Mouse (Mus musculus) ovary, adult 18-20 months (tissue): Measurements from ENCODE around the gene Phkb.
A peak's percentile ranks its signal among the peaks of the same experiment; 100 is the strongest.
"Not testable (repeated sequence)": the region's sequence is repeated elsewhere in the genome, so short reads cannot be mapped to it uniquely, and the experiment has no call there.

Source experiments
- DNase-seq: peaks from one replicate; pipeline ENCODE4 v3.0.0; 2022; ENCODE audit warnings: low spot score, mixed read lengths

Phkb gene

DNA sequence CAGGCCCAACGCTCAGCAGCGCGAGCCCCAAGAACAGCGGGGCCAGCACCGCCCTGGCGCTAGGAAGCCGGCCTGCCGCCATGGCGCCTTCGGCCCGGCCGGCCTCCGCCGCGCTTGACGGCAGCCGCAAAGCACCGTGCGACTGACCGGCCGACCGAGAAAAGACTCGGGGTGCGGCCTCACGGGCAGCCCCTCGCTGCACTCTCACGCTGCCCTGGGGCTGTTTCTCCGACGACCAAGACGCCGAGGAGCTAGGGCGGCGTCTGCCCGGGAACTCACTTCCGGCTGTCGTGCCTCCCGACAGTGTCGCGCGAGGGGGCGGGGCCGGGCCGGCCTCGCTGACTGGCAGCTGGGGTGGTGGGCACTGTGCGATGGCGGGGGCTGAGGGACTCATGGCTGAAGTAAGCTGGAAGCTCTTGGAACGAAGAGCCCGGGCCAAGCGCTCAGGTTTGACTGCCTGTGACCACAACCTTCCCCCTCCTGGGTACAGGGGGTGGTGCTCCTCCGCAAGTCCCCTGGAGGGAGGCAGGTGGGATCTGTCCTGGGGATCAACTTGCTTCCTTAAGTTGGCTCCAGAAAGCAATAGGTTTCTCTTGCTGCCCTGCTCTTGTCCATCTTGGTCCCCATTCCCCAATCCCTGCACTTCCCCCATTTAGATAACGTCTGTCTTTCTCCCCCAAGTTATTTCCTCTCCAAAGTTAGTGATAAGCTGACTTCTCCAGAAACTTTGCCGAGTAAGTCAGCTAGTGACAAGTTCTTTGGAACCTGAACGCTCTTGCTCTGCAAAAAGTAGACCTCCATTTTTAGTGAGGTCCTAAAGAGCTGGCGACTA lies at the start of gene Phkb, which contains the start of gene Itfg1:
Gene Phkb, plus strand, starts transcription at position 303 of the 832 bp plus-strand sequence.
Gene Itfg1, minus strand, starts transcription at position 265 of the 832 bp plus-strand sequence.
- peak; percentile 81 for DNase-seq

DNA sequence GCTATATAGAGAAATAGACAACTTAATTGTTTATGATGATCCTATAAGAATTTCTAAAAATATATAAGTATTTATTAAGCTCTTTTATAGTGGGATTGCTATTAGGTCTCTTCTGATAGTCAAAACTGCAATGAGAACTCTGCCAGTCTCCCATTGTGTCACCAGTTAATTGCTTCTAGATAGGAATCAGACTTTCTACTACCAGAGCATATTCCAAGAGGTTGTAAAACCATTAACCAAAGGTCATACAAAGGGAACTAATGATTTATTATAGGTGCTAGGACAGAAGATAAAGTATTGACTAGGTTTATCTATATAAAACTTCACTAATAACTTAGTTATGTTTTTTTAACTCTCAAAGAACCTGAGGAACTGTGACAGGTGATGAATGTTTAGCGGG lies 44.4 kb upstream of the Phkb start:
- DNase-seq: not testable (repeated sequence)

DNA sequence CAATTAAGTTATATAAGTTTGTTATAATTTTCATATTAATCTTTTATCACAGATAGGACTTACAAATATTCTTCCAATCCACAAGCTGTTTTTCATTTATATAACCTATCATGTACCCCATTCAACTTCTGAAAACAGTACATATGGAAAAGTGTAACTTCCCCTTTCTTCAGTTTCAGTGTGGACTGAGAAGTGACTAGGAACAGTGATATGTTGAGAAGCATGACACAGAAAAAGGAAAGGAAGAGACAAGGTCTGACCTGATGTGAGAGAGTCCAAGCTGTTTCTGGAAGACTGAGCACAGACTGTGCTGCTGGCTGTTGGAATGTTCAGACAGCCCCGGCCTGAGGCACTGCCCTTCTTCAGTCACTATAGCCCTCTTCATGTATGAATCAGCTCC lies 40.6 kb upstream of the Phkb start:
- DNase-seq: no peak

DNA sequence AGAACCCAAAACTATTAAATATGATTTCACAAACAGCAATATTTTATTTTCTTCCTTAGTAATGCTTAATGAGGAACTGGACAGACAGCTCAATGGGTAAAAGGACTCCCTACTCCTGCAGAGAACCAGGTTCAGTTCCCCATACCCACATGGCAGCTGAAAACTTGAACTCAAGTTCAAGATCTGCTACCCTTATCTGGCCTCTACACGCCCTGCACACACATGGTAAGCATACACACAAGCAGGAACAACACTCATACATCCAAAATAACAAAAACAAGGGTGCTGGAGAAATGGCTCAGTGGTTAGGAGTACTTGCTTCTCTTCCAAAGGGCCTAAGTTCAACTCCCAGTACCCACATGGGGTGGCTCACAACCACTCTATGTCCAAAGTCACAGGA lies 39.4 kb upstream of the Phkb start:
- DNase-seq: no peak

DNA sequence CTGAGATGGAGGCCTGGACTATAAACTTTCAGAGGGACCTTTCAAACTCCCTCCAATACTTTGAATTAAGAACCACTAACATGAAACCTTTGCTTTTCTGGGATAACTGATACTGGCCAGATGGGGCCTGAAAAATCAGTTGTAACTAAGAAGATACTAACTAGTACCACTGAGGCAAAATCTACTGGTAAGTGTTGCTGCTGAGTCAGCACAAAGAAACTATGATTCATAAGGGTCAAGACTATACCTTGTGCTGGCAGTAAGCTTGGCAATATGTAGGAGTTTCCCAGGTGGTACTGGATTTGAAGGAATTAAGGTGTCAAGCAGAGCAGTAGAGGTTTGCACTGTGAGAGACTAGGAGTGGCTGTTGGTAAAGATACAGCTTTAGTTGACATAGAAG lies 27.1 kb upstream of the Phkb start:
- DNase-seq: no peak

DNA sequence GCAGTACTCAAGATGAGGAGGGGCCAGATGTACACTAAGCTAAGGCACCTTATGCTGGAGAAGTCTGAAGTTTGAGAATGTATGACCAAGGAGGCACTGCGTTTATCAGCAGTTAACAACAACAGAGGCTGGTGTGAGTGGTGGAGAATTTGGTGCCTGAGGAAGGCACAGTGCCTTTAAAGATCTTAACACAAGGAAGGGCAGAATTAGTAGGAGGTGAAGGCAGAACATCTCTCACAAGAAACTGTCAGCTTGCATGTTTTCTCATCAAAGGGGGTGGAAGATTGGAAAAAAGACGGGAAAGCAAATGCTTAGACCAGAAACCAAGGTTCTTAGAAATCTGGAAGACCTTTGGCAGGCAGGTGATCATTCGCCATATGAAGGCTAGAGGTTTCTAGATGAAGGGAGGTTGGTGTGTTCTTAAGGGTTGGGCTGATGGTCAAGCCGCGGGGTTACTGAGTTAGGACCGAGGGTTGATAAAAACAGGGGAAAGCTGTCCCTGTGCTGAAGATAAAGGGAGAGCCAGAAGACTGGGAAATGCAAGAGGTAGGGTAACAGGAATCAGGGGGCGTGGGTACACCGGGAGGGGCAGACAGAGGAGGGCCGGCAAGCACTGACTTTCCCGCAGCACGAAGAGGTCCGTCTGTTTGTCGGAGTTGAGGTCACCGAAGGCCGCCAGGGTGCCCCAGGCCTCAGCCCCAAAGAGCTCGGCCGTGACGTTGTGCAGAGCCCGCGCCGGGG lies 673 bp upstream of the Phkb start:
- no peak for DNase-seq

DNA sequence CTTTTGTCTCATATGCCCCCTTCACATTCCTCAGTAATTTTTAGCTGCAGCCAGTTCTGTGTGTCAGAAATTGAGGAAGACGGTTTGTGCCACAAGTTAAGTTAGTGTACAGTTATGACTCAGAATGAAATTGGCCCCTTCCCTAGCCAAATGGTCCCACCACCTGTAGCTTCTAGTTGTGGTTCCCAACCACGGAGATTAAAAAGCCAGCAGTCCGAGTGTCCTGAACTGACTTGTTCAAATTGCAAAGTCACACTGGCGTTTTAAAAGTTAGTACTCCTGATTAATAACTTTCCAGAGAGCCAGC lies 683 bp downstream of the Phkb start:
- DNase-seq: no peak

DNA sequence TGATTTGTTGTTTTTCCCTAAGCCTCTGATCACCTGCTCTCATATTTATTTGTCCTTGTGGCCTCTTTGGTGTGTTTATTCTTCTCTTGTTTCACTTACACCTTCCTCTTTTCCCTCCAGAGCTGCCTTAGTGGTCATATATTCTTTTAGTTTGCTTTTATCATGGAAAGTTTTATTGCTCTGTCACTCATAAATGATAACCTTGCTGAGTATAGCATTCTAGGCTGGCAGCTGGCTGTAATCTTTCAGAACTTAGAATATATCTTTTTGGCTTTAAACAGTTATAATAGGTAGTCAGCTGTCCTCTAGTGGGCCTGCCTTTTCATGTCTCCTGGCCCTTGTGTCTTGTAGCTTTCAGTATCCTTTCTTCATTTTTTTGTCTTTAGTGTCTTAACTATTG lies 5.1 kb downstream of the Phkb start:
- no peak for DNase-seq

DNA sequence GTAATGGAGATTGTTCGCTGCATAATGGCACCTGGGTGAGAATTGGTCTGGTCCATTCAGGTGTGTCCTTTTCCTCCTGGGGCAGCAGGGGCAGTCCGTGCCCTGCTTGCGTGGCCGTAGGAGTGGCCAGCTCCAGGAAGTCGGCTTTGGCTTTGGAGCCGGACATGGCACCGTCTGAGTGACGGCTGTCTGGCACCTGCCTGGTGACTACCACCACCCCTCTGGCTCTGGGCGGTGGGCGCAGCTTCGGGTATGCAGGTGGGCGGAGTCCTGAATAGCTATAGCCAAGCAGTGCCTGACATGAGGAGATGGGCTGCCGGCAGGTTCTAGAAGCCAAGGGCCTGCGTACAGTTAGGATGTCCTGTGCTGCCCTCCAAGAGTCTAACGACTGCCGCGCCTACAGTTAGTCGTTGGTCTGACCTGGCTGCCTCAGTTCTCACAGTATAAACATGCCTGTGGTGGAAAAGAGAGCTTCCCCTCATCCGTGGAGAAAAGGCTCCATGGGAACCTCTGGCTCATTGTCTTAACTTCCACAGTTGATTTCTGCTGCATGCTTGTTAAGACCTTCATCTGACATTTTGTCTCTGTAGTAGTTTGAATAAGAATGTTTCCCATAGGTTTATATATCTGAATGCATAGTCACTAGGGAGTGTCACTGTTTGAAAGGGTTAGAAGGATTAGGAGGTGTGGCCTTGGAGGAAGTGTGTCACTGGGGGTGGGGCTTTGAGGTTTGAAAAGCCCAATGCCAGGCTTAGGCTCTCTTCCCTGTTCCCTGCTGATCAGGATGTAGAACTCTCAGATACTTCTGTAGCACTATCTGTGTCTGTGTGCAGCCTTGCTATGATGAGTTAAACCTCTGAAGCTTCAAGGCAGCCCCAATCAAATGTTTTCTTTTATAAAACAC lies 13.7 kb downstream of the Phkb start:
- DNase-seq: no peak

DNA sequence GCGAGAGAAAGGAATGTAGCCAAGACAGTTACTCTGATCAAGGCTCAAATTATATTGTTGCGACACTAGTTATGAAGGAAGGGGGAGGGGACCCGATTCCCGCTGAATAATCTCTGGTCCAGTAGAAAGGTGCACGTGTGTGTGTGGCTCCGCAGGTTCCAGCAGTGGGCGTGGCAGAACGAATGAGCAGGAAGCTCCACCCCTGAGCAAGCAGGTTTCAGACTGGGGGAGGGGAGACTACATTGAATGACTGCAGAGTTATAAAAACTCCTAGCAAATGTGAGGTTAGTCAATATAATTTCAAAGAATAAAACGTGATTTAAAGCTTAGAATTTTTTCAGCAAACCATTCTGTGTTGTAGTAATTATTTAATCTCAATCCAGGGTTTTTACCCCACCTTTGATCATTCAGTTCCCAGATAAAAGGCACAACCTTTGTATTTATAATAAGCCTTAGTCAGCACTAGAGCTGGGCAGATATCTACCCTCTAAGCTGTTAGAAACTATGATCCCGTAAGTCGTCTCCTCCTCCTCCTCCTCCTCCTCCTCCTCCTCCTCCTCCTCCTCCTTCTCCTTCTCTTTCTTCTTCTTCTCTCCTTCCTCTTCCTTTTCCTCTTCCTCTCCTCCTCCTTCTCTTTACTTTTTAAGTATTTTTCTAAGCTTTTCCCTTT lies 16.6 kb downstream of the Phkb start:
- not testable (repeated sequence) for DNase-seq

DNA sequence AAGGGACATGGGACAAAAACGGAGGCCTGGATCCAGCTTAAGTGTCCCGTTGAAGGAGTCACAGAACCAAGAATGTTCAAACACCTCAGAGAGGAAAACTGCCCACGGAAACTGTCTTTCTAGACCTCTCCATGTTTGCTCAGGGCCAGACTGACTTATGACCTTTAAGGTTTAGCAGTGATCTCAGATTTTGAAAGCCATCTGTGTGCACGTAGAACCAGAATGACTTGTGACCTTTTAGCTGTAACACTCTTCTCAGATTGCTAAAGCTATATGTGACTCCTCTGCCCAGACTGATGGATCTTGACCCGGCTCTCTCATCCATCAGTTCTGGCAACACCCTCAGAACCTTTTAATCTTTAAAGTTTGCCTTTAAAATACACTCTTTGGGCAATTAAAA lies 19.9 kb downstream of the Phkb start:
- DNase-seq: no peak

DNA sequence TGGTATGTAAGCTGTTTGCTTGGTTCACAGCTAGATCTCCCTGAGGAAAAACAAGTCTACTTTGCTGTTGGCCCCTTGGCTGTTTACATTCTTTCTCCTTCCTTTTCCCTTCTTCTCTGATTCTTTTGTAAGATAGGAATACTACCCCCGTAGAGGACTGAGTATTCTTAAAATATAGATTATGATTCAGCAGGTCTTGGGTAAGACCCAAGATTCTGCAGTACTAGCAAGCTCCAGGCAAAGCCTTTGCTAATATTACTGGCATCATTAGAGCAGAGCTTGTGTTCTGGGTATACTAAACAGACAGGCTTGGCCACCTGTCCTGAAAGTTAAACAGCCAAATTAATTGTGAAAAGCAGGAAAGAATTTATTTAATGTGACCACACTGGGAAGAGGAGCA lies 21.6 kb downstream of the Phkb start:
- DNase-seq: no peak

DNA sequence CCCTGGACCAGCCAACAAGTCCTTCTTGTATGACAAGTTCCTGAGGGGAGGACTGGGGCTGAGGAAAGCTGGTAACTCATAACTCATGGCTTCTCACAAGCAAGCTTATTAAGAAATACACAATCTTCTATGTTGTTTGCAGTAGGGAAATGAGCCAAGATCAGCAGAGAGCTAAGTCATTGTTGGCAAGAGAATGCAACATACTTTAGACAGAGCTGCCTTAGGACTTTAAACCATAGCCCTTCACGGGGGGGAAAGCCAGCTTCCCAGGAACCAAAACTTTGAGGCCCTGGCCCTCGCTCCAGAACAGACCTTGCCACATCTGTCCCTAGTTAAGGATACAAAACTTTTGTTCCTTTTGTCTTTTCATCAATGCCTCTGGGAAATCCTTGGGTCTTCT lies 30.9 kb downstream of the Phkb start:
- DNase-seq: no peak

DNA sequence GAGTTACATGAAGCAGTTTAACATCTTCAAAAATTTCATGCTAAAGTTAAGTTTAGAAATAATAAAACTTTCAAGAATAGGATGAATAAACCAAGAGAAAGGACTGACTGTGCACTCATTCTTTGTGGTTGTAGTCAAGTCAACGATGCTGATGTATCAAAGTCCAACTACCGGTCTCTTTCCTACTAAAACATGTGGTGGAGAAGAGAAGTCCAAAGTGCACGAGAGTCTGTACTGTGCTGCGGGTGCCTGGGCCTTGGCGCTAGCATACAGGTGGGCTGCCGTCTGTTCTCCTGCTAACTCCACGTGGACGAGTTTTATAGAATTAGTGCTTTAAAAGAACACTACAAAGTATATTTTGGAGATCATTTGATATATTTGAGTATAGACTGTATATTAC lies 37.2 kb downstream of the Phkb start:
- no peak for DNase-seq

DNA sequence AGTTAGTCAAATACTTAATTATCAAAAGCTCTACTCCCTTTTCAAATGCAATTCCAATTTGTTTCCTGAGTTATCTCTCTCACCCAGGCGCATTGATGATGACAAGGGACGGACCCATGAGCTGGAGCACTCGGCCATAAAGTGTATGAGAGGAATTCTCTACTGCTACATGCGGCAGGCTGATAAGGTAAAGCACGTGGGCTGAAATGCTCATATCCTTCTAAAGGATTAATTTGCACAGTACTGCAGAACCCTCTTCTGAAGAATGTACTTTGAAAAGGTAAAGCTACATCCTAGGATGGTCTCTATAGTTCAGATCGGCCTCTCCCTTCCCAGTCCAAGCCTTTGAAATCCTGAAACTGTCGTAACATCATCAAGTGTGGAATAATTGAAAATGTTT lies 38.9 kb downstream of the Phkb start:
- DNase-seq: no peak

DNA sequence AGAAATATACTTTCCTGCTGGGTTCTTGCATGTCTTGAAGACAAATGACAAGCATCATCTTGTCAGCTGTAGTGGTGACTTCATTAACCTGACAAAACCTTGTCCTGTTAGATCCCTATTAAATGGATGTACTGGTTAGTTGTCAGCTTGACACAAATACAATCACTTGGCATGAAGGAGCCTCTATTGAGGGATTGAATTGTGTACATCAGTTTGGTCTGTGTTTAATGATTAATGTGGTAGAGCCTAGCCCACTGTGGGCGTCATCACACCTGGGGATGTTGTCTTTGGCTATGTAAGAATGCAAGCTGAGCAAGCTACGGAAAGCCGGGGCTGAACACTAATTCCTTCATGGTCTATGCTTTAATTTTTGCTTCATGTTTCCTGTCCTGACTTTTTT lies 44.1 kb downstream of the Phkb start:
- DNase-seq: no peak

DNA sequence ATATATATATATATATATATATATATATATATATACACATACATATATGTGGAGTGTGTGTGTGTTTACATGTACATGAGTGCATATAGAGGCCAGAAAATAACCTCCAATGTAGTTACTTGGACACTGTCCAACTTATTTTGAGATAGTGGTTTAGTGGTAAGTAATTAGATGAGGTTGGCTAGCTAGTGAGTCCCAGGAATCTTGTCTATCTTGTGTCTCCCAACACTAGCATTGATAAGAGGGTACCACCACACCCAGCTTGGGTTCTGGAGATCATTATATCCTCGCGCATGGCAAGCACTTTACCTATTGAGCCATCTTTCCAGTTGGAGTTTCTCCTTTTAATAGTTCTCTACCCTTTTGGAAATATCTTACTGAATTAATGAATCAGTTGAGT lies 56.9 kb downstream of the Phkb start:
- DNase-seq: no peak

DNA sequence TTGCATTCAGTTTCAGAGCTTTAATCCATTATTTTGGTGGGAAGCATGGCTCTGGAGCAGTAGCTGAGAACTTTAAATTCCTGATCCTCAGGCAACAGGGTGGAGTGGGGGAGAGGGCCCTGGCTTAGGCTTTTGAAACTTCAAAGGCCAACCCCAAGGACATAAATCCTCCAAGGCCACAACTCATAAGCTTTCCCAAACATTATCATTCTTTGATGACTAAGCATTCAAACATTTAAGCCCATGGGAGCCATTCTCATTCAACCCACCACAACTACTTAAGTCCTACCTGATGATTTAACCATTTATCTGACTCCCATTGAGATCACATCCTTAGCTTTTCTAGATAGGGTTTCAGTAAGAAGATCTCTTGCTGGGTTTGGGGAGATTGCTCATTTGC lies 84.2 kb downstream of the Phkb start:
- peak; percentile 11 for DNase-seq

DNA sequence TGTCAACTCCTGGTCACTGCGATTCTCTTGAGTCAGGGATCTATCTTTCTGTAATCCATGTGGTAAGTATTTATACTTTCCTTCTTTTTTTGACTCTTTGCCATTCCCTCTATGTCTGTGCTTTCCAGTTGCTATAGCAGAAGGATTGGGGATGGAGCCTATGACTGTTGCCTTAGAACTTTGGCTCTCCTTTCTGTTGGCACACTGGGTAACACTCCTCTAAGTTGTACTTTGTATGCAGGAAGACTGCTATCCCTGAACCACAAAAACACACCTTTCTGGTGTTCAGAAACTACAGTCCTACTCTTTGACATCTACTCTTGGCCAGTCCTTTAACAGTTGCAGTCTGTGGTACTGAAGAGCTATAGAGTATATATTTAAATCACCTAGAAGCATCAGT lies 84.8 kb downstream of the Phkb start:
- no peak for DNase-seq

DNA sequence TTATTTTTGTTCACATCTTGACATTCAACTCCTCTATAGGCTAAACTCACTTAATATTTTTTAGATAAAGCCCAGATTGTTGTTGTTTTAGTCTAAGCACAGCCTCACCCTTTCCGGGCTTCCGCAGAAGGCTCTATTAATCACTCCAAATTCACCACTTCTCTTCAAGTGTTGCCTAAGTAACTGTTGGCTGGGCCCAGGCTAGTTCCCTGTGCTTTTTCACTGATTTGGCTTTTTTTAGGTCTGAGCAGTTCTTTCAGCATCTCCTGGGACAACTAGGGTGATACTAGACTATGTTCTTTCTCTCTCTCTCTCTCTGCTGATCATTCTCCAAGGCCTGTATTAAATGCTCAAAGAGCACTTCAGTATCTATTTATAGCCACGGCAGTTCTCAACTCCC lies 85.3 kb downstream of the Phkb start:
- DNase-seq: no peak

DNA sequence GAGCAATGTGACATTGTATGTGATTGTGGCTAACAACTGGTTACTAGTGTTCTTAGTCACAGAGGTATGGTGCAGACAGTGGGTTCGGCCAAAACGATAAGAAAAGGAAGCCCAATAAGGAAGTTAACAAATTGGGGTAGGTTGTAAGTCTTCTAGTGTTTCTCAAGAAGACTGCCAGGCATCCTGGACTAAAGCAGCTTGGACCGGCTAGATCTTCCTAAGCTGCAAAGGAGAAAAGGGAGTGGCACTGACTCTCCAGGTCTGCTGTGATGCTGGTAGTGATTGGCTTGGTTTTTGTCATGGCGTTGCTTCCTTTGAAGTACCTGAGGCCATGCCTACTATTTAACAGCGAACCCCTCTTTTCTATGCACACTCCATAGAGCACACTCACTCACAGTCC lies 95.4 kb downstream of the Phkb start:
- no peak for DNase-seq

DNA sequence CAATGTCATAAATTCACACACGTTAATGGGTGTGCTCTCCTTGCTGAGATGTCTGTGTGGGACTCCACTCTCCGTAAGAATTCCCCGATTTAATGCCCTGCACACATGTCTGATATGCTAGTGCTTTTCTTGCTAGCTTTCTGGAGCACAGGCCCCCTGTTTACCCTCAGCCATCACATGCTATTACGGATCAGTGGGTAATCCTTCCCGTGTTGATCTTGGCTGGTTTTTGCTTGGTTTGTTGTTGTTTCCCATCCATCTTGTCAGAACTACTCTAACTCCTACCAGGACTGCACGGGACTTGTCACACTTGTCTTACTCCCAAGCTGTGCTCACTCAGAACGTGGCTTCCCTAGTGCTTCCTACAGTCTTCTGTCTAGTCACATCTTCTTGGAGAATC lies 96.6 kb downstream of the Phkb start:
- DNase-seq: no peak
